Mouse (Mus musculus): Measurements from ENCODE around the gene Rhobtb1.
A peak's percentile ranks its signal among the peaks of the same experiment; 100 is the strongest.

Rhobtb1 gene

GRCm38 (mm10) chr10:69248261-69249160 lies 97.3 kb downstream of the Rhobtb1 start:
- DNase-seq = no peak

DNA sequence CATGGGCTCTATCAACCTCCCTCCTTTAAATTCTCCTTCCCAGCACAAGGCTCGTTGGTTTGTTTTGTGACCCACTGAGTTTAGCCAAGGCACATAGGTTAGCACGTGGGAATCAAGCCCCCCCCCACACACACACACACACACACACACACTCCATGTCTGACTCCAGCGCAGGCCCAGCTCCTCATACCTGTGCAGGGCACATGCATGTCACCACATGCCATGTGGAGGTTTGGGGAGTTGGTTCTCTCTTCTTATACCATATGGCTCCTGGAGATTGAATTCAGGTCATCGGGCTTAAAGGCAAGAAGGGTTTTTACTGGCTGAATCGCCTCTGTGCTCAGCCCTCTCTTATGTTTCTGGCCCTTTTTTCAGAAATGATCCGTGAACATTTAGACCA lies 100.0 kb downstream of the Rhobtb1 start:
- no peak for DNase-seq

GRCm38 (mm10) chr10:69252112-69253074 lies 101.2 kb downstream of the Rhobtb1 start:
- no peak for DNase-seq

DNA sequence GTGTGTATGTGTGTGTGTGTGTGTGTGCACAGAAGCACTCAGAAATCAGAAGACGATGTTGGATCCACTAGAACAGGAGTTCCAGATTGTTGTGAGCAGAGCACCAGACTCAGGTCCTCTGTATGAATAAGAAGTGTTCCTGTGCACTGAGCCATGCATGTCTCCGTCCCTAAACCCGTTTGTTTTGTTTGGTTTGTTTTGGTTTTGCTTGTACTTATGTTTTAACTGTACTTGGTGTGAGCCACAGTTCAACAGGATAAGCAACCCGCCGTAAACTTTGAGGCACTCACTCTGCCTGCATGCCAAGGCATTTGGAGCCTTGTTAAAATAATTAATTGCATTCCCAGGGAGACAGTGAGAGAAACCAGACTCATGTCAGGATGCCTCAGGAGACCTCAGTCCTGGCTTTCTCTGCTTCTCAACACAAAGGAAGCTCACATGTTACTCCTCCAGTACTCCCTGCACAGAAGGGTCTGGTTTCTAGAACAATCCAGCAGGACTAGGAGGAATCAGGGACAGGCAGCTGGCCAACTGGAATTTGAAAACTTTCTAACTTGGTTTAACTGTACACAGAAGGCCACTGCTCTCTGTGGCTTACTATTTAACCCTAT lies 101.9 kb downstream of the Rhobtb1 start:
- peak; percentile 38 for DNase-seq

GRCm38 (mm10) chr10:69253686-69254080 lies 102.4 kb downstream of the Rhobtb1 start:
- DNase-seq = no peak

GRCm38 (mm10) chr10:69254390-69254847 lies 103.2 kb downstream of the Rhobtb1 start:
- peak; percentile 69 for DNase-seq

- DNase-seq = no peak
Observed at GRCm38 (mm10) chr10:69255594-69255993, 104.4 kb downstream of the Rhobtb1 start.

DNA sequence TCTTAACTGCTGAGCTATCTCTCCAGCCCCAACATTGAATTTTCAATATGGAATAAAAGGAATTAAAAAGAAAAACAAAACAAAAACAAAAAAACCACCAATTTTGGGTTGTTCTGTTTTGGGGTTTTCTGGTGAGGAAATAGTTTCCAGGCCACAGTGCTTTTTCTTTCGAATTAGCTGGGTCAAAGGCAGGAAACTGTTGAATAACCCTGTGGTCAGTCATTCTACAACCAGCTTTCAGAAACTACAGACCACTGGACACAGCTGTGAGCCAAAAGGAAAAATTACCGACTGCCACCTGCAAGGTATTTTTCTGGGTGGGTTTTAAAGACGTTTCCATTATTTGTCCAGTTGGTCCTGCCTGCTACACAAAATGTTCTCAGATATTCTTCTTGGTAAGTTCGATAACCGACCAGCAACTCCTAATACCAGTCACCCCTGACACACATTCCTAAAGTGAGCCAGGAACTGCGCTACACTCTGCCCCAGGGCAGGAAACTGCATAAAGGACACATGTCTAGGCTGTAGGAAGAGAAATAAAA lies 106.4 kb downstream of the Rhobtb1 start:
- no peak for DNase-seq

DNA sequence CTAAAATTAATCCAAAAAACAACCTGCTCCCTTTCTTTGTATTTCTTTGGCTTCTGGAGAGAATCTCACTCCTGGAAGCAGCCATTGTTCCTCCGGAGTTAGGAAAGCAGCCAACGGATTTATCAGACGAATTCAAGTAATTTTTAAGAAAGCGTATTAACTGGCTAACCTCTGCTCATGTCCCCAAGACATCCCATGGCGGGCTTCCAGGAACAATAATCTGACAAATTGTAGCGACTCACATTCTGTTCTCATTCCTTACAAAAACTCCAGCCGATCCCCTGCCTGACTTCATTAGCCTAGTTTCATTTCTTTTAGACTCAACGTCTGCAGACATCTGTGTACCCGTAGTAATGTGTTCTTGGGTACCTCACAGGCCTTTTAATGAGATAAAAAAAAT lies 107.4 kb downstream of the Rhobtb1 start:
- peak; percentile 65 for DNase-seq

GRCm38 (mm10) chr10:69259161-69259560 lies 107.9 kb downstream of the Rhobtb1 start:
- DNase-seq = no peak

GRCm38 (mm10) chr10:69259929-69260328 lies 108.7 kb downstream of the Rhobtb1 start:
- no peak for DNase-seq

DNA sequence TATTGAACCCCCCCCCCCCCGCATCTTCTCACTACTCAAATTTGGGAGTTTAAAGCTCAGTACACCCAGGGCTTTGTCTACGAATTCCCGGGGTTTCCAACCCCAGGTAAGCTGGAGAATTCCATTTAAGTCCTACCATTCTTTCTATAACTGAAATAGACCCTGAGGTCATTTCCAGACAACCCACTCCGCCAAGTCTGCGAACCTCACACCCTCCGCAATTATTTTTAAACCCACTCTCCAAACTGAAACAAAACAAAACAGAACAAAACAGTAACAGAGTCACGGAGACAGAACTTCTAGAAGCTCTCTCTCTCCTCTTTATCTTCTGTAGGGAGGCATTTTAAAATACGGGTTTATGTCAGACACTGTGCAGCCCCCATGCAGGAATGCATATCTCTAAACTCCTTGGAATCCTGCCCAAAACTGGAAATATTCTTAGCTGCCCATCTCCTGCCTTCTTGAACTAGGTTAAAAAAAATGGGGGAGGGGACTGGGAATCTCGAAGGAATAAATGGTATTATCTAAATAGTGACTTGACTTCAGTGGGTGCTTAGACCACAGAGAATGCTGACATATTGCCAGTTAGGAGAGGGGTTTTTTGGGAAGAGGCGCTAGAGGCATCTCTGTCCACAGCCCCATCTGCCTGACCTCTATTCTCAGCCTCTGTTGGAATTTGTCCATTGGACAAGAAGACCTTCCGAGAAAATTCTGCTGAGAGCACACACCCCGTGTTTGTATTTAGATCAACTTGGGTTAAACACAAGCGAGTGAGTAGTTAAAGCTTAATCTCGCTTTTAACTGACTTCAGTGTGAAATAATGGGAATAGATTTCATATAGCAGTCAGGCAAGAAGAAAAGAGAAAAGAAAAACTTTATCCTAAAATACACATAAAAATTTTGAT lies 111.9 kb downstream of the Rhobtb1 start:
- DNase-seq = no peak

DNA sequence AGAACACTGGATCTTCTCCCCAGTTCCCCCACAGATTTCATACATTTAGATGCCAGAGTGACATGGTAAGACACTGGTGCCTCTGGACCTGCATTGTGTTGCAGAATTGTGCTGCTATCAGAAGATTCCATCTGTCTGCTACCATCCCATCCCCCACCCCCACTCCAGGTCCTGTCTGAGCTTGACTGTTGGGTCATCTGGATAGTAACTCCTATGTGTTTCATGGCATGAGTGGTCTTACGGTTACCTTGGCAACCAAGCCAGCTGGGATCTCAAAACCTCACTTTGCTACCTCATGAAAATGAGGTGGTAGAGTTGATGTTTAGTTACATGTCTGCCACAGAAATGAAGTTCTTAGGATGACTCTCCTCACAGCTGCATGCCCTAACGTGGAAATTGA lies 112.7 kb downstream of the Rhobtb1 start:
- DNase-seq = no peak

DNA sequence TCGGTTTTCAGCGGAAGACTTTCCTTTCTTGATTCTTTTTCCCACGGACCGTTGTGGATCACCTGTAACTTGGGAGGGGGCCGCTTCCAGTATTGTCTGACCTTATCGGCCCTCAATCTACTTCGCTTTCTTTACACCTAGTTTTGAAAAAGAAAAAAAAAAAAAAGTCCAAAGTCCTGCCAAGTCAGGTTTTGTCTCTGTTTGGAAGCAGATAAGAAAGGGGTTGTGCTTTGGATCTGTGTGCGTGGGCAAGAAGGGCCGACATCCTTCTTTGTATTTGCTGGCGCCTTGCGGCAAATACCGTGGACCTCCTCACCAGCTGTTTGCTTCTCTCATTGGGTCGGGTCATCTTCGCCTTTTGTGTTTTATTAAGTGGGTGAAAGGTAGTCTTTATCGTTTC lies 114.2 kb downstream of the Rhobtb1 start:
- no peak for DNase-seq

DNA sequence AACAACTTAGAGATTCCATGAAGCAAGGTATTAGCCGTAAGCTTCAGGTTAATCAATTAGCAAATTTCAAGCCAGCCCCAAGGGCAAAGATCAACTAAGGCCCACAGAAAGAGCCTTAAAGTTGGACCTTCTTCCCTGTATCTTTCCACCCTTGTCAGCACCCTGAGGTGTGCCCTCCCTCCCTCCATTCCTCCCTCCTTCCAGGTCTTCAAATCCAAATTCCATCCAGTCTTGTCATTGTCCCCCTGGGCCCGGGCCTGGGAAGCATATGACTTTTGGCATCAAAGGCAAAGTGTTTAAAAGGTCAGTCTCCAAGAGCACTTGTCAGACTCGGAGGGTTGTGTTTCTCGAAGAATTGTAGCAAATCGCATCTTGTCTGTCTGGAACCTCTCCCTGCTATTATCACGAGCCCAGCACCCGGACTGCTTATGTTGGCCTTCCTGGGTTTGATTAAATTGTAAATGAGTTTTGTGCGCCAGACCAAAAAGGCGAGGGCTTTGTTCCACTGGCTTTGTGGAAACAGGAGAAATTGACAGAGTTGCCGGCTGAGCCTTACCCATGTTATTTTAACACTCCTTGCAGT lies 116.9 kb downstream of the Rhobtb1 start:
- no peak for DNase-seq

- peak; percentile 71 for DNase-seq
Observed at GRCm38 (mm10) chr10:69271436-69271835, 120.2 kb downstream of the Rhobtb1 start.

DNA sequence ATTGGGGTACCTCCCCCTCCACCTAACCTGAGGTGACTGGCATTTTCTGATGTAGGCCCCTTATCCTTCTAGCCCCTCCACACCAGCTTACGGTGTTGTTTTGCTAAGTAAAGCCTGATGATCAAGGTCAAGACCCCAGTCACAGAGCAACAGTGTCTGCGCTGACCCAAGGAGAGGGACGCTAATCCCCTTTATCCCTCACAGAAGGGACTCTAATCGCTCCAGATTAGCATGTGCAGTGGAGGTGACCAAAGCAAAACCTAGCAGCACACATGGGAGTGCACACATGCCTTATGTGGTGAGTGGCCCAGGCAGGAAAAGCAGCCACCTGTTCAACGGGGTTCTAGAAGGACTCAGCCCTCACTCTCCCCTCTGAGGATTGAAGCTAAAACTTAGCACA lies 123.0 kb downstream of the Rhobtb1 start:
- no peak for DNase-seq

DNA sequence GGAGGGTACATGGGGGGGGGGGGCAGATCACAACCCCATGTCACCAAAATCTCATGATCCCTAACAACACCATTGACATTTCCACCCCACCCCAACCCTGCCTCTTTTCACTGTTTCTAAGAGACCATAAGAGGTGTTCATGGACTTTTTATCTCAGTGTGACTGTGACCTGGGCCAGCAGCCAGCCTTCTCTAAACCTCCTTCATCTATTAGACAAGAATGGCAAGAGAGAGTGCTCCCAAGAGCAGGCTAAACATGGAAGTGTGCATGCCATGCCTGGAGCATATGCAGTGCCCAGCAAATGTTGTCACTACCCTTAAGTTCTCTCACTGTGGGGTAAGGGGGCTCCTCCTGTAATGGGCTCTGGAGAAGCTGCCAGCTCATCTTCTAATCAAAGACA lies 123.5 kb downstream of the Rhobtb1 start:
- DNase-seq = peak; percentile 74

GRCm38 (mm10) chr10:69275811-69276775 lies 124.9 kb downstream of the Rhobtb1 start:
- DNase-seq = peak; percentile 53

DNA sequence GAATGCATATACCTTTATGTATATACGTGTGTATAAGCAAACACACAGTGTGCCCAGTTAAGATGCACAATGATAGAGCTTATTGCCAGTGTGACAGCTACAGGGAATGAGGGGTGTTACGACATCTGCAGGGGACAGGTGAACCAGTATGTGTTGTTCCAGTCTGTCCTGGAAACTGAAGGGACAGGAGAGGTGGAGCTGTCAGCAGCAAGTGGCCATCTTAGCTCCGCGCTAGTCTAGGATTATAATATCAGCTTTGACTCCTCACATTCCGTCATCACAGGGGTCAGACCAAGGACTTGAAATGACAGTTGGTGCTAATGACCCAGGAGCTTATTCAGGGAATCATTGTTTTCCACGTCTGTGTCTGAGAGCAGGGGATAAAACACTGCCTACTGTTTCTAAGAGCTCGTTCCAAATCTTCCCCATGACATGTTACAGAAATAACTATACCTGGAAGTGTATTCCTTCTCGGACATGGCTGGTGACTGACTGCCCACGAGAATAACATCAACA lies 125.7 kb downstream of the Rhobtb1 start:
- no peak for DNase-seq

Data from lung, postnatal 36 days (tissue).